Mouse (Mus musculus) limb, embryonic 12.5 days (tissue): ENCODE data around the gene Dctn3. TPM values are rescaled to one million over a fixed set of nuclear protein-coding genes. Genes with fewer than 3 reads are reported as not detected.

Experiments used
- ATAC-seq: fragments of 200-750 bp; cut with Nextera tagmentation; 2 replicates; pipeline ENCODE4 v1.8.0; 2017; ENCODE audit warnings: low read depth, moderate TSS enrichment; ENCODE audit not compliant: insufficient number of reproducible peaks, insufficient read depth, low FRiP score, low TSS enrichment
- H3K27ac ChIP-seq: fragments of 300-500 bp; sonication (generic); 2 replicates; pipeline ENCODE4 v1.5.1; 2016; ENCODE audit warnings: mild to moderate bottlenecking, moderate library complexity
- H3K27me3 ChIP-seq: fragments of 300-500 bp; sonication (generic); 2 replicates; pipeline ENCODE4 v1.6.1; 2016; ENCODE audit warnings: mild to moderate bottlenecking, moderate library complexity
- H3K36me3 ChIP-seq: fragments of 300-500 bp; sonication (generic); 2 replicates; pipeline ENCODE4 v1.6.1; 2016; ENCODE audit warnings: mild to moderate bottlenecking, moderate library complexity
- H3K4me1 ChIP-seq: fragments of 300-500 bp; sonication (generic); replicated peaks from 2 replicates; pipeline ENCODE4 v1.6.1; 2016
- H3K4me2 ChIP-seq: fragments of 300-500 bp; sonication (generic); 2 replicates; pipeline ENCODE4 v1.6.1; 2016; ENCODE audit warnings: mild to moderate bottlenecking, moderate library complexity
- H3K4me3 ChIP-seq: fragments of 300-500 bp; sonication (generic); replicated peaks from 2 replicates; pipeline ENCODE4 v1.5.1; 2016; ENCODE audit warnings: mild to moderate bottlenecking
- H3K9ac ChIP-seq: fragments of 300-500 bp; sonication (generic); replicated peaks from 2 replicates; pipeline ENCODE4 v1.6.1; 2016; ENCODE audit warnings: mild to moderate bottlenecking, moderate library complexity
- H3K9me3 ChIP-seq: fragments of 300-500 bp; sonication (generic); 2 replicates; pipeline ENCODE4 v1.6.1; 2016; ENCODE audit warnings: mild to moderate bottlenecking, moderate library complexity
- WGBS: fragments of 180-500 bp; shearing (Covaris S2); methylation state at CpG from one replicate; pipeline ENCODE4 v1.1.7; 2016; 5-methylcytosine and 5-hydroxymethylcytosine counted together
- polyA plus RNA-seq: library from polyadenylated mRNA; unstranded; fragments of >200 nt; fragmentation: Nextera tagmentation; extraction: Ambion mirVana; gene quantifications from 2 replicates; pipeline ENCODE4 v1.2.1, GENCODE M21; 2016

Dctn3 gene
- polyA plus RNA-seq, 1 experiment from 2014 or later: 104 TPM

GRCm38 (mm10) chr4:41758021-41758420 lies 35.1 kb upstream of the Dctn3 start:
- H3K4me2 ChIP-seq: no peak overlapping the region
- no peaks in the 10 kb centered on the region for H3K27me3 ChIP-seq
- H3K9ac ChIP-seq: no peak overlapping the region
- WGBS: 66% methylated on average over 11 of the region's 11 CpGs
- H3K4me3 ChIP-seq: no peak overlapping the region
- H3K9me3 ChIP-seq: no peaks in the 10 kb centered on the region
- H3K27ac ChIP-seq: no peak overlapping the region
- ATAC-seq: no peak
- peaks cover 26% of the 10 kb centered on the region for H3K36me3 ChIP-seq
- peaks cover 40% of the 10 kb centered on the region for H3K4me1 ChIP-seq

GRCm38 (mm10) chr4:41757321-41757720 lies 34.4 kb upstream of the Dctn3 start:
- H3K27ac ChIP-seq: no peak overlapping the region
- H3K4me2 ChIP-seq: no peak overlapping the region
- 91% methylated on average over 13 of the region's 13 CpGs for WGBS
- H3K36me3 ChIP-seq: peaks cover 26% of the 10 kb centered on the region
- H3K4me3 ChIP-seq: no peak overlapping the region
- no peaks in the 10 kb centered on the region for H3K27me3 ChIP-seq
- H3K4me1 ChIP-seq: peaks cover 36% of the 10 kb centered on the region
- ATAC-seq: no peak
- no peaks in the 10 kb centered on the region for H3K9me3 ChIP-seq
- no peak overlapping the region for H3K9ac ChIP-seq

- Histone ChIP-seq H3K4me2 (peak overlapping the region; percentile 86), H3K27ac (peak overlapping the region; percentile 89; the same call in 1 of the 2 replicates), H3K9ac (peak overlapping the region; percentile 65; the same call in 1 of the 2 replicates), H3K27me3 (no peaks in the 10 kb centered on the region), H3K4me1 (peaks cover 27% of the 10 kb centered on the region), H3K9me3 (no peaks in the 10 kb centered on the region), H3K4me3 (peak overlapping the region; percentile 70), H3K36me3 (peaks cover 26% of the 10 kb centered on the region)
- WGBS: 75% methylated on average over 8 of the region's 8 CpGs
- ATAC-seq: no peak
These were observed 33.5 kb upstream of the Dctn3 start for GRCm38 (mm10) chr4:41756440-41756839.

- WGBS: under 1% methylated on average over 57 of the region's 57 CpGs
- peaks cover 26% of the 10 kb centered on the region for H3K36me3 ChIP-seq
These were observed 32.7 kb upstream of the Dctn3 start, which contains the start of gene Sigmar1 for GRCm38 (mm10) chr4:41755338-41756305. Gene Sigmar1 (minus strand): TSS chr4:41756157.

GRCm38 (mm10) chr4:41754797-41755337 lies 31.9 kb upstream of the Dctn3 start, which contains the start of gene Galt:
Gene Galt (plus strand): TSS chr4:41755228.
- Histone ChIP-seq H3K4me2 (peak within 1 kb of the TSS; percentile 86), H3K9ac (peak within 1 kb of the TSS; percentile 65), H3K4me3 (peak within 1 kb of the TSS; percentile 70), H3K36me3 (peaks cover 26% of the 10 kb centered on the region), H3K27ac (peak within 1 kb of the TSS; percentile 89), H3K27me3 (no peaks in the 10 kb centered on the region), H3K4me1 (peaks cover 16% of the 10 kb centered on the region), H3K9me3 (no peaks in the 10 kb centered on the region)
- ATAC-seq: peak; percentile 13; the same call in 1 of the 2 replicates
- WGBS: 12% methylated on average over 14 of the region's 14 CpGs

More at GRCm38 (mm10) chr4:41755338-41756305, 32.7 kb upstream of the Dctn3 start, which contains the start of gene Sigmar1:
- Histone ChIP-seq H3K27ac (peak within 1 kb of the TSS; percentile 89), H3K9me3 (no peaks in the 10 kb centered on the region), H3K9ac (peak within 1 kb of the TSS; percentile 65), H3K4me3 (peak within 1 kb of the TSS; percentile 70), H3K27me3 (no peaks in the 10 kb centered on the region), H3K4me2 (peak within 1 kb of the TSS; percentile 86), H3K4me1 (peaks cover 19% of the 10 kb centered on the region)
- ATAC-seq: peak; percentile 48

- H3K4me2 ChIP-seq: no peak overlapping the region
- H3K4me1 ChIP-seq: peaks cover 9% of the 10 kb centered on the region
- peaks cover 17% of the 10 kb centered on the region for H3K9me3 ChIP-seq
- 0 out of 2 replicates have a peak, but pooled peaks cover 3% of the 10 kb centered on the region for H3K27me3 ChIP-seq
- ATAC-seq: no peak
- no peak overlapping the region for H3K4me3 ChIP-seq
- no peak overlapping the region for H3K27ac ChIP-seq
- H3K36me3 ChIP-seq: no peaks in the 10 kb centered on the region
- 74% methylated on average over 1 of the region's 1 CpGs for WGBS
- H3K9ac ChIP-seq: no peak overlapping the region
These were observed 22.1 kb upstream of the Dctn3 start for GRCm38 (mm10) chr4:41745021-41745420.

GRCm38 (mm10) chr4:41744131-41744530 lies 21.2 kb upstream of the Dctn3 start:
- no peak overlapping the region for H3K4me3 ChIP-seq
- H3K27me3 ChIP-seq: 0 out of 2 replicates have a peak, but pooled peaks cover 2% of the 10 kb centered on the region
- H3K4me1 ChIP-seq: peaks cover 15% of the 10 kb centered on the region
- peaks cover 17% of the 10 kb centered on the region for H3K9me3 ChIP-seq
- WGBS: 67% methylated on average over 2 of the region's 2 CpGs
- no peak overlapping the region for H3K4me2 ChIP-seq
- H3K27ac ChIP-seq: no peak overlapping the region
- no peak for ATAC-seq
- H3K9ac ChIP-seq: no peak overlapping the region
- peaks cover 4% of the 10 kb centered on the region for H3K36me3 ChIP-seq

GRCm38 (mm10) chr4:41741158-41741560 lies 18.2 kb upstream of the Dctn3 start:
- peak; percentile 91 for ATAC-seq
- H3K4me1 ChIP-seq: peaks cover 15% of the 10 kb centered on the region
- peak overlapping the region; percentile 94 for H3K4me2 ChIP-seq
- peak overlapping the region; percentile 83 for H3K27ac ChIP-seq
- 0% methylated on average over 27 of the region's 27 CpGs for WGBS
- peak overlapping the region; percentile 74 for H3K4me3 ChIP-seq
- peaks cover 4% of the 10 kb centered on the region for H3K9me3 ChIP-seq
- peaks cover 15% of the 10 kb centered on the region for H3K36me3 ChIP-seq
- H3K9ac ChIP-seq: peak overlapping the region; percentile 69
- H3K27me3 ChIP-seq: no peaks in the 10 kb centered on the region

GRCm38 (mm10) chr4:41740380-41741157 lies 17.6 kb upstream of the Dctn3 start:
- peak overlapping the region; percentile 83 for H3K27ac ChIP-seq
- H3K4me3 ChIP-seq: peak overlapping the region; percentile 74
- H3K4me2 ChIP-seq: peak overlapping the region; percentile 94
- ATAC-seq: peak; percentile 74
- peaks cover 15% of the 10 kb centered on the region for H3K36me3 ChIP-seq
- peaks cover 15% of the 10 kb centered on the region for H3K4me1 ChIP-seq
- no peaks in the 10 kb centered on the region for H3K27me3 ChIP-seq
- WGBS: 1% methylated on average over 48 of the region's 48 CpGs
- H3K9me3 ChIP-seq: no peaks in the 10 kb centered on the region
- H3K9ac ChIP-seq: peak overlapping the region; percentile 69

- Histone ChIP-seq H3K4me1 (peaks cover 15% of the 10 kb centered on the region), H3K4me2 (0 out of 2 replicates have a peak overlapping the region, but pooled peaks have one; percentile 94), H3K27me3 (peaks cover 10% of the 10 kb centered on the region; the same call in 1 of the 2 replicates), H3K36me3 (peaks cover 15% of the 10 kb centered on the region), H3K9ac (no peak overlapping the region), H3K4me3 (no peak overlapping the region), H3K9me3 (no peaks in the 10 kb centered on the region), H3K27ac (no peak overlapping the region)
- whole genome bisulfite sequencing: 94% methylated on average over 13 of the region's 13 CpGs
- ATAC-seq: no peak
These were observed 16.3 kb upstream of the Dctn3 start for GRCm38 (mm10) chr4:41739260-41739659.
